Mouse (Mus musculus) heart, adult 8-10 months (tissue): ENCODE measurements at regions not wholly inside any gene's neighbourhood (a gene's known extent, or its start where the extent isn't known, plus 50 kb on each side); places are given as distances from the start of the nearest gene placed in this dataset.

Source experiments
- DNase-seq: peaks from one replicate; pipeline ENCODE4 v3.0.0; 2022; ENCODE audit warnings: low spot score

DNA sequence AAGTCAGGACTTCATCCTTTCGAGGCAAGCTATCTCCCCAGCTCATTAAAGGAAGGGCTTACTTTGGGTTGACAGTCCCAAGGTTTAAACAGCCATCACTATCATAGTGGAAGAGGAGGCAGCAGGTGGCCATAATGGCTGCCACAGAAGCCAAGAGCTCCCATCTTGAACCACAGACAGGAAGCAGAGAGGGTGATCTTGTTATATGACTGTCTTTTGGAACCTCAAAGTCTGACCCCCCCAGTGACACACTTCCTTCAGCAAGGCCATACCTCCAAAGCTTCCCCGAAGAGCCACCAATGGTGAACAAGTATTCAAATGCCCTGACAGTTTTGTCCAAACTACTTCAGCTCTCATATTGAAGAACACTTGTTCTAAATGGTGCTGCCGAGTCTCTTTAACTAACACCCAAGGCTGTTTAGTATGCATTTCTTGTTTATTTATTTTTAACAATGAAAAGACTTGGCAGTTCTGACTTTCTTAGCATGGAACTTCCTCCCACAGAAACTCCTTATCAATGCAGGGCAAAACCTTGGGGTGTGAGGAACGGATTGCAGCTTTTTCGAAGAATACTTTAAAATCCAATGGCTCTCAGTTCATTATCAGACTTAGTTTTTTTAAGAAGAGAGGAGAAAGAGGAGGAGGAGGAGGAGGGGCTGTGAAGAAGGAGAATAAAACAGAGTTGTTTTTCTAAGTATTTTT, 79.8 kb upstream of the Tnik start:
- DNase-seq, result no peak

DNA sequence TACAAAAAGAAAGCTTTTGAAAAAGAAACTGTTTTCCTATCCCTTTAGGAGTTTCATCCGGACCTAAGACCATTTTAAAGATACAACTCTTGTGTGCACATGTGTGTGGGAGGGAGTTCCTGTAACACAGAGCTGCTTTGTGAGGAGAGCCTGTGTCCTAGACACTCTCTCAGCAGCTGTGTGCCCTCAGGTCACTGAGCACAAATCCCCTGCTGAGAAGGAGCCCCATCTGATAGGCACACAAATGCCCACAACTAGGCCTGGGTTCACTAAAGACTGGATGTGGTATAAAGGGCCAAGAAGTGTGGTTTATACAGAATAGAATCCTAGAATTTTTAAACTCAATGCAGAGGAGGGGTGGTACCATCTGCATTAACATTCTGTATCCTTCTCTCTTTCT, 77.5 kb upstream of the Tnik start:
- DNase-seq, result no peak

DNA sequence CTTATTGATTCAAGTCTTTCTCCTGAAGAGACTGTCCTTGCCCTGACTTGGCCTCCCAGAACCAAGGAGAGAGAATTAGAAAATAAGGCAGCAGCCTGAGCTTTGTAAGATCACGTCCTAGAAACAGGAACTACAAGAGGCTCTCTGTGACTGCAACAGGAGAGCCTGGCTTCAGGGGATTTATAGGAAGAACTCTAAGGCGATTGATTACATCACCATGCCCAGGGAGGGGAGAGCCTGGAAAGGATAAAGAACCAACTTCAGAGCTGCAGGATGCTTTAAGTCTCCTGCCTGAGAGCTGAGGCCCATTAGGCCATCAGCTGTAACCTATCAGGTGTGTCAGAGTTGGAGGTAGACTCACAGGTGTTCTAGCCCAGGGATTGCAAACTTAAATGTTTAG, 77.1 kb upstream of the Tnik start:
- no peak for DNase-seq

DNA sequence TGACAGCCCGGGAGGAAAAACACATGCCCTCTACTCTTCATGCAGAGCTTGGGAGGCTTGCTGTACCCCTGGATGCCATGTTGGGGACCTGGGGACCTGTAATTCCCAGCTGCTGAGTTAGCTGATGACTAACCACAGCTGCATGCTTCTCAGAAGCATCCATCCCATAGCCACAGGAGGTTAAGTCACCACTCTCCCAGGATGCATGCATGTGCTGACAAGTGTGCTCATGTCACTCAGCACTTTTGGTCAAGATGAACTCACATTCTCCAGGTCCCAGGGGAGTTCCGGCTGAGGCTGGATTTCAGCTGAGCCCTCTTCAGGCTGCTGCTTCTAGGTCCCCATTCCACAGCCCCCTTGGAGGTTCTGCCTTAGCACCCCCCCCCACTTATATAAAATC, 73.6 kb upstream of the Tnik start:
- DNase-seq, result no peak

DNA sequence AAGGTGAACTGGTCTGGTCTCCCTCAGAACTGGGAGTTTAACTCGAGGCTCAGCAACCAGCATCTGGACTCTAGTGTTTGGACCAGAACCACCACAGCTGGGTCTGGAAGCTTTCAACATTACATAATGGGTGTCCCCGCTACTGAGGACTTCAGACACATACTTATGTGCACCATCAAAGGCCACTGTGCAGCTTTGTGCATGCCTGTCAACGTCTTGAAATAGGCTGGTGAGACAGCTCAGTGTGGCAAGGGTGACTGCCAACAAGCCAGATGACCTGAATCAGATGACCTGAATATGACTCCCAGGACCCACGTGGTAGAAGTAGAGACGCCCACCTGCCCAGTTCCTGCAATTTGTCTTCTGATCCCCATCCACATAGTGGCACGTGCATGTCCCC, 72.8 kb upstream of the Tnik start:
- DNase-seq, result no peak

GRCm38 (mm10) chr3:28194388-28194970, 68.5 kb upstream of the Tnik start:
- DNase-seq, result no peak

- DNase-seq, result peak; percentile 21
These were observed 66.2 kb upstream of the Tnik start for GRCm38 (mm10) chr3:28196786-28197185.

GRCm38 (mm10) chr3:28209304-28209703, 53.7 kb upstream of the Tnik start:
- DNase-seq, result no peak

DNA sequence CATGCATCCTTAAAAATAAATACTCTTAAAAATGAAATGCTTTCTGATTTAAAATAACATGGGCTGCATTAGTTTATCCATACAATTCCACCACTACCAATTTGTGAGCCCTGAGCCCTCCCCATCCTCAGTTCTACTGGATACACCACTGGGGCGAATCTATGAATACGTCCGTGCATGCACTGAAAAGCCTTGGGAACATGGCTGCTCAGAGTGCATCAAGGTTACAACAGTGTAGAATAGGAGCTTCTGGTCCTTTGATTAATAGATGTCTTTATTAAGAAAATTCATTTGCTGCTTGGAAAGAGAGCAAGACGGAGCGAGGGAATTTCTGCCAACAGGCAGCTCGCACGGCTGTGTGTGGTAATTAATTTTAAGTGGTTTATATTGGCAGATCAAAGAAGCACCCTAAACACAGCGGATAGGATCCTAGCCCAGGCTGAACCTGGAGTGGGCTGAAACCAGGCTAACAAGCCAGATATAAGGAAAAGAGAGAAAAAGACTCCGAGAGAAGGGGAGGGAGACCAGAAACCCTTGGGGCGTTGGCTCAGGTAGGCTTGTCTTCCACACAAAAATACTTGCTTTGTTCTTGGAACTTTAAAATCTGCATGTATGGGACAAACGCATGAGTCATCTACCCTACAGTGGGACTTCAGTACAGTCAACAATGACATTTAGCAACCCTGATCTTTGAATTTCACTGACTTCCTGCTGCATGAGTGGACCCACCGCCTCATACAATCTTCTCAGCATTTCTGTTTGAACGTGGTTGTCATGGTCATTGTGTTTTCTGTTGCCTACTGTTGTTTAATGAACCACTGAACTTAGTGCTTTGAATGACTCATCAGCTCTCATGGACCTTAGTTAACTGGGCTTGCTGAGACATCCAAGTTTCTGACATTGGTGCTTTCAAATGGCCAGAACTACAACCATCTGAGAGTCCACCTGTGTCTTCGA, 51.9 kb upstream of the Tnik start:
- no peak for DNase-seq
